Mouse (Mus musculus): ENCODE results near the gene Chst3. TPM values are rescaled to one million over a fixed set of nuclear protein-coding genes. Genes with fewer than 3 reads are reported as not detected.
A peak's percentile ranks its signal among the peaks of the same experiment; 100 is the strongest.
"Not testable (repeated sequence)": the region's sequence is repeated elsewhere in the genome, so short reads cannot be mapped to it uniquely, and the experiment has no call there.

Gene Chst3
- total and polyA plus RNA-seq, 2 experiments from 2014 or later = 0.61 to 3.9 TPM

DNA sequence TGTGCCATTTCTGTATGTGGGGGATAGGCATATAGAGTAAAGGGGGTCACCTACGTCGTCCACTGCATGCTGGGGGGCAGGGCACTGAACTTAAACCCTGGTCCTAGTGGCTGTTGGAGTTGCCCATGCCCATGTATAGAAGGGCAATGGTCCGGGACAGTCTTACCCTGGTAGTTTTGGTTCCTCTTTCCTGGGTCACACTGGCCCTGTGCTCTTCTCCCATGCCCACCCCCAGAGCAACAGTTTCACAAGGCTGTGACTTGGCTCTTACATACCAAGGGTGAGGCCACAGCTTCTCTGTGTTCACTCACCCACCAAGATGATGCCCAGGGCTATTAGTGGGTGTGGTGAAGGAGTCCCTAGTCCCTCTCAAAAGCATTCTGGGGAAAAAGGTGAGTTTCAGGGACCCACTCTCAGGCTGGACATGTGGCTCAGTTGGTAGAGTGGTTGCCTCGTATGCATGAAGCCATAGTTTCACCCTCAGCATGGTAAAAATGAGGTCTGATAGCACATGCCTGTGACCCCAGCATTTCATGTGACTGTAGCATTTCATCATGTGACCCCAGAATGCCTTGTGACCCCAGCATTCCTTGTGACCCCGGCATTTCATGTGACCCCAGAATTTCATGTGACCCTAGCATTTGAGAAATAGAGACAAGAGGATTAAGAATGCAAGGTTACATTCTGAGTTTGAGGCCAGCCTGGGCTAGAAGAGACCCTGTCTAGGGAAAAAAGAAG, 41.7 kb upstream of the Chst3 start:
- Histone ChIP-seq H3K27ac (ENCODE audit: low read depth, low read length) (no peak overlapping the region), H3K4me1 (ENCODE audit: insufficient read depth) (0 out of 2 replicates have a peak, but pooled peaks cover 3% of the 10 kb centered on the region), H3K9me3 (ENCODE audit: low read length) (no peaks in the 10 kb centered on the region), H3K36me3 (ENCODE audit: insufficient read depth) (no peaks in the 10 kb centered on the region), H3K9ac (no peak overlapping the region), H3K27me3 (ENCODE audit: insufficient read depth, low read length) (no peaks in the 10 kb centered on the region), H3K4me3 (ENCODE audit: low read depth, low read length) (no peak overlapping the region), H3K4me2 (ENCODE audit: low read depth) (no peak overlapping the region)
- DNase-seq = no peak
- WGBS = 92% methylated on average over 5 of the region's 5 CpGs
- TF ChIP-seq CTCF (IDR thresholded peaks at IDR 0.05; ENCODE audit: low read depth) = no peak
- no peak for ATAC-seq

DNA sequence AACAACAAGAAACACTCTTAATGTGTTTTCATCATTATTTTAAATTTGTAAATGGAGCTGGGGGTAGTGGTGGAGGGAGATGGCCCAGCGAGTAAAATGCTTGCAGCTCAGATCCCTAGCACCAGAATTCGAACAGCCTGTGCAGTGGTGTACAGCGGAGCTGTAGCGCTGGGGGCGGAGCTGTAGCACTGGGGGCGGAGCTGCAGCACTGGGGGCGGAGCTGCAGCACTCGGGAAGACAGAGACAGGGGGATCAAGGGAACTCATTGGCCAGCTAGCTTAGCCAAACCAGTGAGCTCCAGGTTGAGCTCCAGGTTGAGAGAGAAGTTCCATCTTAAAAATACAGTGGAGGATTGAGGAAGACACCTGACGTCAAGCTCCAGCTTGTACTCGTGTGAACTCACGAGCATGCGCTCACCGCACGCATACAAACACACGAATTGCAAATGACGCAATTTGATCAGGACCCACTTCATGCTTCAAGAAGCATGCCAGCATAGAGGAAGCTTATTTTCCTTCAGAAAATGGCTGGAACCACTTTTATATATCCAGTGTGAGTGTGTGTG, 38.3 kb upstream of the Chst3 start:
- H3K36me3 ChIP-seq (ENCODE audit: insufficient read depth) = no peaks in the 10 kb centered on the region
- TF ChIP-seq CTCF (IDR thresholded peaks at IDR 0.05; ENCODE audit: low read depth) = no peak
- H3K27me3 ChIP-seq (ENCODE audit: insufficient read depth, low read length) = no peaks in the 10 kb centered on the region
- H3K4me1 ChIP-seq (ENCODE audit: insufficient read depth) = 0 out of 2 replicates have a peak, but pooled peaks cover 2% of the 10 kb centered on the region
- WGBS = 57% methylated on average over 16 of the region's 16 CpGs
- H3K27ac ChIP-seq (ENCODE audit: low read depth, low read length) = no peak overlapping the region
- ATAC-seq (peak; percentile 47; the same call in 1 of the 2 replicates), DNase-seq (no peak)
- H3K4me2 ChIP-seq (ENCODE audit: low read depth) = no peak overlapping the region
- no peak overlapping the region for H3K9ac ChIP-seq
- no peaks in the 10 kb centered on the region for H3K9me3 ChIP-seq (ENCODE audit: low read length)
- no peak overlapping the region for H3K4me3 ChIP-seq (ENCODE audit: low read depth, low read length)

DNA sequence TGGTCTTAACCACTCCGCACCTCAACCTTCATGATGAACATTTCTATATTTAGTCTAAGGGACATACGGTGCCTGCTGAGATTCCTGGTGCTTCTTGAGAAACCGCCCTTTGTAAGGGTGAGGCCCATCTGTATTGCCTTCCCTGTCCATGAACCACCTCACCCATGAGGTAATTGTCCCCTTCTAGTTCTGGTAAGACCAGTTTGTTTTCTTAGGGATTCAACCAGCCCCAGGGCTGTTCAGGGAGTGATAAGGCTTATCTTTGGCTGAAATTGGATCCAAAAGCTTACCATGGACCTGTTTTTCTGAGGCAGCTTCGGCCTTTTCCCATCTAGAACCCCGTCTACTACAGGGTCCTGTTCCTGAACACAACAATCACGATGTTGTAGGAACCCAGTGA, 37.0 kb upstream of the Chst3 start:
- Histone ChIP-seq H3K4me1 (ENCODE audit: insufficient read depth) (no peaks in the 10 kb centered on the region), H3K27me3 (ENCODE audit: insufficient read depth, low read length) (no peaks in the 10 kb centered on the region), H3K9ac (no peak overlapping the region), H3K9me3 (ENCODE audit: low read length) (no peaks in the 10 kb centered on the region), H3K36me3 (ENCODE audit: insufficient read depth) (no peaks in the 10 kb centered on the region), H3K4me3 (ENCODE audit: low read depth, low read length) (no peak overlapping the region), H3K27ac (ENCODE audit: low read depth, low read length) (no peak overlapping the region), H3K4me2 (ENCODE audit: low read depth) (no peak overlapping the region)
- no peak for DNase-seq
- no peak for TF ChIP-seq CTCF (IDR thresholded peaks at IDR 0.05; ENCODE audit: low read depth)
- no peak for ATAC-seq
- WGBS = 93% methylated on average over 6 of the region's 6 CpGs

DNA sequence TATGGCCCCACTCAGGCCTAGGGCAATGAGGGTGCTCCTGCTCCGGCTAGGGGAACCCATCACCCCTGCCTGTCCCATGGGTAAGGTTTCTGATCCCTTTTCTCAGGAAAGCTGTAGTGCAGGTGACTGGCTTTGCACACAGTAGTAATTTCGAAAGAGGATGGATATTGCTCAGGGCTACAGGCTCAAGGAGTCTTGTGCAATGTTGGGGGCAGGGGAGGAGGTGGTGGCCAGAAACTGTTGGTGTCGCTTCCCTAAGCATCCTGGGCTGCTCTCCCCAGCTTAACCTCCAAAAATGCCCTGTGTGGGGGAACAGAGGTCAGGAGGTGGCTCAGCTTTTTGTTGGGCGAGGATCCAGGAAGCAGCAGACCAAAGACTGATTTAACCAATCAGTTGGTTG, 33.5 kb upstream of the Chst3 start:
- no peak for ATAC-seq
- no peak overlapping the region for H3K27ac ChIP-seq (ENCODE audit: low read depth, low read length)
- no peak for DNase-seq
- TF ChIP-seq CTCF (IDR thresholded peaks at IDR 0.05; ENCODE audit: low read depth) = no peak
- WGBS = 80% methylated on average over 4 of the region's 4 CpGs
- H3K27me3 ChIP-seq (ENCODE audit: insufficient read depth, low read length) = no peaks in the 10 kb centered on the region
- H3K4me1 ChIP-seq (ENCODE audit: insufficient read depth) = no peaks in the 10 kb centered on the region
- no peak overlapping the region for H3K9ac ChIP-seq
- no peak overlapping the region for H3K4me3 ChIP-seq (ENCODE audit: low read depth, low read length)
- no peaks in the 10 kb centered on the region for H3K36me3 ChIP-seq (ENCODE audit: insufficient read depth)
- no peaks in the 10 kb centered on the region for H3K9me3 ChIP-seq (ENCODE audit: low read length)
- H3K4me2 ChIP-seq (ENCODE audit: low read depth) = no peak overlapping the region

DNA sequence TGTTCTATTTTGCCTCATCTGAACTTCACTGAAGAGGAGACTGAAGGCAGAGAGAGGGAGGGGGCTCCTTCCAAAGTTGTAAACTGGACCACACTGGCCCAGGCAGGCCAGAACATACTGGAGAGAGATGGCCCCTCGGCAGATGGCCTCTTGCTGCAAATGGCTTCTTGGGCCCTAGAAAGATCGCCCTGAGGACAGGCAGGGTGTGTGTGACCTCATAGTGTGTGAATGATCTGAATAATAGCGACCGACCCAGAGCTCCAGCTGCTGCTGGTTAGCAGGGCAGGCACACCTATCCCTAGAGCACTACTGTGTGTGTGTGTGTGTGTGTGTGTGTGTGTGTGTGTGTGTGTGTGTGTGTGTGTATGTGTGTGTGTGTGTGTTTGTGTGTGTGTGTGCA, 33.1 kb upstream of the Chst3 start:
- Histone ChIP-seq H3K9ac (no peak overlapping the region), H3K4me3 (ENCODE audit: low read depth, low read length) (no peak overlapping the region), H3K4me2 (ENCODE audit: low read depth) (no peak overlapping the region), H3K27ac (ENCODE audit: low read depth, low read length) (no peak overlapping the region), H3K27me3 (ENCODE audit: insufficient read depth, low read length) (no peaks in the 10 kb centered on the region), H3K4me1 (ENCODE audit: insufficient read depth) (no peaks in the 10 kb centered on the region), H3K9me3 (ENCODE audit: low read length) (no peaks in the 10 kb centered on the region), H3K36me3 (ENCODE audit: insufficient read depth) (no peaks in the 10 kb centered on the region)
- DNase-seq (no peak), ATAC-seq (no peak)
- TF ChIP-seq CTCF (IDR thresholded peaks at IDR 0.05; ENCODE audit: low read depth) = no peak
- 68% methylated on average over 4 of the region's 4 CpGs for WGBS

DNA sequence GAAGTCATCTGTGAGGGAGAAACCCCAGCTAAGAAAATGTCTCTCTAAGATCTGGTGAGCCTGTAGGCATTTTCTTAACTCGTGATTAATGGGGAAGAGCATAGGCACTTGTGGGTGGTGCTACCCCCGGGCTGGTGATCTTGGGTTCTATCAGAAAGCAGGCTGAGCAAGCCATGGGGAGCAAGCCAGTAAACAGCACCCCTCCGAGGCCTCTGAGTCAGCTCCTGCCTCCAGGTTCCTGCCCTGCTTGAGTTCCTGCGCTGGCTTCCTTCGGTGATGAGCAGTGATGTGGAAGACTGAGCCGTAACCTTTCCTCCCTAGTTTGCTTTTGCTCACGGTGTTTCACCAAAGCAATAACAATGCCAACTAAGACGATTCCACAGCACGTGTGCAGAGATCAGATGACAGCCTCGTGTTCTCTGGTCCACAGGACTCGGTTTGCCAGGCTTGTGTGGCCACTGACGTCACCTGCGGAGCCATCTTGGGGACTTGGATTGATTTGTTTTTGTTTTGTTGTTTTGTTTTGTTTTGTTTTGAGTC, 31.4 kb upstream of the Chst3 start:
- Histone ChIP-seq H3K36me3 (ENCODE audit: insufficient read depth) (no peaks in the 10 kb centered on the region), H3K9ac (no peak overlapping the region), H3K27ac (ENCODE audit: low read depth, low read length) (no peak overlapping the region), H3K27me3 (ENCODE audit: insufficient read depth, low read length) (no peaks in the 10 kb centered on the region), H3K9me3 (ENCODE audit: low read length) (no peaks in the 10 kb centered on the region), H3K4me3 (ENCODE audit: low read depth, low read length) (no peak overlapping the region), H3K4me1 (ENCODE audit: insufficient read depth) (no peaks in the 10 kb centered on the region), H3K4me2 (ENCODE audit: low read depth) (no peak overlapping the region)
- TF ChIP-seq CTCF (IDR thresholded peaks at IDR 0.05; ENCODE audit: low read depth) = no peak
- 77% methylated on average over 13 of the region's 13 CpGs for WGBS
- ATAC-seq (no peak), DNase-seq (no peak)

DNA sequence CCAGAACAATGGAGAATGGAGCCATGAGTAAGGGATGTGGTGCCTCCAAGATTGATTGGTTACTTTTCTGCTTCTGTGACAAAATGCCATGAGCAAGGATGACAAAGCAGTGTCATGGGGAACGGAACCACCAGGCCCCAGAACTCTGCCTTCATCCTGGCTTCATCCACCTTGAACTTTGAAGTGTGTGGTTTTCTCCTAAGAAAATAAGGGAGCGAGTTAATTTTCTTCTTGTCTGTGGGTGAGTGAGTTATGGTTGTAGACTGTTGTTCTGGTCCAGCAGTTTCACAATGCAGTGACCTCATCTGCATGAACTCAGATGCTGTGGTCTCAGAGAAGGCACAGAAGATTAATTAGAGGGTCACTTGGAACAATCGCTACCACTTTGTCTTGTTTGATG, 29.3 kb upstream of the Chst3 start:
- H3K9me3 ChIP-seq (ENCODE audit: low read length); H3K27me3 ChIP-seq (ENCODE audit: insufficient read depth, low read length); DNase-seq; H3K27ac ChIP-seq (ENCODE audit: low read depth, low read length); H3K4me2 ChIP-seq (ENCODE audit: low read depth); ATAC-seq; H3K4me1 ChIP-seq (ENCODE audit: insufficient read depth); H3K9ac ChIP-seq; H3K36me3 ChIP-seq (ENCODE audit: insufficient read depth); H3K4me3 ChIP-seq (ENCODE audit: low read depth, low read length): not testable (repeated sequence)
- WGBS = 84% methylated on average over 3 of the region's 3 CpGs

Measured in forebrain, postnatal 0 days (tissue).